Mouse (Mus musculus) liver, embryonic 13.5 days (tissue): ENCODE measurements around the gene Fstl5. TPM values are rescaled to one million over a fixed set of nuclear protein-coding genes. Genes with fewer than 3 reads are reported as not detected.

Experiments
- ATAC-seq: fragments of 200-750 bp; cut with Nextera tagmentation; 2 replicates; pipeline ENCODE4 v1.8.0; 2017; ENCODE audit warnings: low read depth, mild to moderate bottlenecking, moderate number of reproducible peaks, moderate library complexity
- DNase-seq: peaks from one replicate; pipeline ENCODE4 v3.0.0; 2022
- H3K27ac ChIP-seq: fragments of 300-500 bp; sonication (generic); 2 replicates; pipeline ENCODE4 v1.5.1; 2015; ENCODE audit warnings: moderate library complexity, mild to moderate bottlenecking, inconsistent platforms
- H3K27me3 ChIP-seq: fragments of 300-500 bp; sonication (generic); 2 replicates; pipeline ENCODE4 v1.6.1; 2015; ENCODE audit warnings: mild to moderate bottlenecking, inconsistent platforms
- H3K36me3 ChIP-seq: fragments of 300-500 bp; sonication (generic); 2 replicates; pipeline ENCODE4 v1.6.1; 2015; ENCODE audit warnings: mild to moderate bottlenecking, inconsistent platforms
- H3K4me1 ChIP-seq: fragments of 300-500 bp; sonication (generic); replicated peaks from 2 replicates; pipeline ENCODE4 v1.6.1; 2015; ENCODE audit warnings: inconsistent platforms
- H3K4me2 ChIP-seq: fragments of 300-500 bp; sonication (generic); 2 replicates; pipeline ENCODE4 v1.6.1; 2015; ENCODE audit warnings: inconsistent platforms, mild to moderate bottlenecking, moderate library complexity
- H3K4me3 ChIP-seq: fragments of 300-500 bp; sonication (generic); replicated peaks from 2 replicates; pipeline ENCODE4 v1.5.1; 2015; ENCODE audit warnings: mild to moderate bottlenecking, inconsistent platforms
- H3K9ac ChIP-seq: fragments of 300-500 bp; sonication (generic); 2 replicates; pipeline ENCODE4 v1.6.1; 2015; ENCODE audit warnings: mild to moderate bottlenecking, inconsistent platforms
- H3K9me3 ChIP-seq: fragments of 300-500 bp; sonication (generic); replicated peaks from 2 replicates; pipeline ENCODE4 v1.6.1; 2016; ENCODE audit warnings: inconsistent platforms
- WGBS: fragments of 180-500 bp; shearing (Covaris S2); methylation state at CpG from one replicate; pipeline ENCODE4 v1.1.7; 2015; ENCODE audit not compliant: insufficient replicate concordance; 5-methylcytosine and 5-hydroxymethylcytosine counted together
- polyA plus RNA-seq: library from polyadenylated mRNA; unstranded; fragments of >200 nt; fragmentation: Nextera tagmentation; extraction: Ambion mirVana; gene quantifications from 2 replicates; pipeline ENCODE4 v1.2.1, GENCODE M21; 2015

Fstl5 gene
- polyA plus RNA-seq = 0.02 TPM in 1 of 2 replicates, not detected in the other

GRCm38 (mm10) chr3:76074060-76074707 is at the start of gene Fstl5:
TSS of gene Fstl5 (plus strand) at chr3:76074270.
- H3K27me3 ChIP-seq = no peaks in the 10 kb centered on the region
- H3K36me3 ChIP-seq = no peaks in the 10 kb centered on the region
- no peaks in the 10 kb centered on the region for H3K4me1 ChIP-seq
- no peak within 1 kb of the TSS for H3K9ac ChIP-seq
- H3K27ac ChIP-seq = no peak within 1 kb of the TSS
- peak; percentile 39; the same call in 1 of the 2 replicates for ATAC-seq
- peak; percentile 15 for DNase-seq
- H3K4me2 ChIP-seq = peak within 1 kb of the TSS; percentile 44
- WGBS = 1% methylated on average over 28 of the region's 28 CpGs
- no peaks in the 10 kb centered on the region for H3K9me3 ChIP-seq
- H3K4me3 ChIP-seq = peak within 1 kb of the TSS; percentile 16; the same call in 1 of the 2 replicates

- H3K27ac ChIP-seq = no peak overlapping the region
- no peak for ATAC-seq
- no peak overlapping the region for H3K4me3 ChIP-seq
- H3K4me1 ChIP-seq = no peaks in the 10 kb centered on the region
- H3K9ac ChIP-seq = no peak overlapping the region
- no peaks in the 10 kb centered on the region for H3K9me3 ChIP-seq
- no peaks in the 10 kb centered on the region for H3K27me3 ChIP-seq
- H3K4me2 ChIP-seq = no peak overlapping the region
- H3K36me3 ChIP-seq = no peaks in the 10 kb centered on the region
- no peak for DNase-seq
These were observed 48.5 kb upstream of the Fstl5 start for GRCm38 (mm10) chr3:76025523-76025922.

- no peaks in the 10 kb centered on the region for H3K4me1 ChIP-seq
- no peak overlapping the region for H3K9ac ChIP-seq
- ATAC-seq = no peak
- H3K27ac ChIP-seq = no peak overlapping the region
- no peaks in the 10 kb centered on the region for H3K36me3 ChIP-seq
- H3K4me3 ChIP-seq = no peak overlapping the region
- WGBS = 53% methylated on average over 3 of the region's 3 CpGs
- no peaks in the 10 kb centered on the region for H3K27me3 ChIP-seq
- no peaks in the 10 kb centered on the region for H3K9me3 ChIP-seq
- no peak overlapping the region for H3K4me2 ChIP-seq
- no peak for DNase-seq
These were observed 22.9 kb upstream of the Fstl5 start for GRCm38 (mm10) chr3:76051124-76051523.

GRCm38 (mm10) chr3:76061996-76062395 is 12.1 kb upstream of the Fstl5 start:
- Histone ChIP-seq H3K9ac (no peak overlapping the region), H3K4me3 (no peak overlapping the region), H3K36me3 (no peaks in the 10 kb centered on the region), H3K9me3 (no peaks in the 10 kb centered on the region), H3K27ac (no peak overlapping the region), H3K4me2 (no peak overlapping the region), H3K4me1 (no peaks in the 10 kb centered on the region), H3K27me3 (no peaks in the 10 kb centered on the region)
- 52% methylated on average over 1 of the region's 1 CpGs for WGBS
- no peak for ATAC-seq
- no peak for DNase-seq

- no peak for DNase-seq
- H3K27me3 ChIP-seq = no peaks in the 10 kb centered on the region
- H3K4me3 ChIP-seq = no peak overlapping the region
- no peak overlapping the region for H3K4me2 ChIP-seq
- no peak overlapping the region for H3K27ac ChIP-seq
- H3K4me1 ChIP-seq = no peaks in the 10 kb centered on the region
- WGBS = 4% methylated on average over 3 of the region's 3 CpGs
- ATAC-seq = no peak
- H3K36me3 ChIP-seq = no peaks in the 10 kb centered on the region
- no peak overlapping the region for H3K9ac ChIP-seq
- H3K9me3 ChIP-seq = no peaks in the 10 kb centered on the region
These were observed 6.2 kb upstream of the Fstl5 start for GRCm38 (mm10) chr3:76067920-76068319.

- H3K36me3 ChIP-seq = no peaks in the 10 kb centered on the region
- no peaks in the 10 kb centered on the region for H3K9me3 ChIP-seq
- no peak overlapping the region for H3K4me3 ChIP-seq
- H3K4me2 ChIP-seq = no peak overlapping the region
- no peak for DNase-seq
- no peaks in the 10 kb centered on the region for H3K4me1 ChIP-seq
- no peaks in the 10 kb centered on the region for H3K27me3 ChIP-seq
- 78% methylated on average over 7 of the region's 7 CpGs for WGBS
- no peak overlapping the region for H3K27ac ChIP-seq
- no peak overlapping the region for H3K9ac ChIP-seq
- ATAC-seq = no peak
These were observed 1.2 kb upstream of the Fstl5 start for GRCm38 (mm10) chr3:76072826-76073225.

GRCm38 (mm10) chr3:76140445-76140844 is 66.4 kb downstream of the Fstl5 start:
- DNase-seq (no peak), ATAC-seq (no peak)
- Histone ChIP-seq H3K27me3 (no peaks in the 10 kb centered on the region), H3K9ac (no peak overlapping the region), H3K27ac (no peak overlapping the region), H3K4me1 (no peaks in the 10 kb centered on the region), H3K36me3 (no peaks in the 10 kb centered on the region), H3K4me2 (no peak overlapping the region), H3K9me3 (no peaks in the 10 kb centered on the region), H3K4me3 (no peak overlapping the region)
- 71% methylated on average over 1 of the region's 1 CpGs for WGBS

GRCm38 (mm10) chr3:76147846-76148245 is 73.8 kb downstream of the Fstl5 start:
- 69% methylated on average over 11 of the region's 11 CpGs for WGBS
- no peak for DNase-seq
- H3K4me1 ChIP-seq = no peaks in the 10 kb centered on the region
- H3K9ac ChIP-seq = no peak overlapping the region
- no peak overlapping the region for H3K4me2 ChIP-seq
- no peak for ATAC-seq
- H3K9me3 ChIP-seq = 0 out of 2 replicates have a peak, but pooled peaks cover 4% of the 10 kb centered on the region
- H3K36me3 ChIP-seq = no peaks in the 10 kb centered on the region
- no peak overlapping the region for H3K4me3 ChIP-seq
- H3K27ac ChIP-seq = no peak overlapping the region
- H3K27me3 ChIP-seq = no peaks in the 10 kb centered on the region

- Histone ChIP-seq H3K4me1 (no peaks in the 10 kb centered on the region), H3K4me2 (no peak overlapping the region), H3K36me3 (no peaks in the 10 kb centered on the region), H3K9ac (no peak overlapping the region), H3K4me3 (no peak overlapping the region), H3K27ac (no peak overlapping the region), H3K9me3 (no peaks in the 10 kb centered on the region), H3K27me3 (no peaks in the 10 kb centered on the region)
- WGBS = 74% methylated on average over 2 of the region's 2 CpGs
- no peak for ATAC-seq
- no peak for DNase-seq
These were observed 164.8 kb downstream of the Fstl5 start for GRCm38 (mm10) chr3:76238834-76239233.

- DNase-seq = no peak
- ATAC-seq = no peak
- Histone ChIP-seq H3K36me3 (no peaks in the 10 kb centered on the region), H3K9me3 (no peaks in the 10 kb centered on the region), H3K9ac (no peak overlapping the region), H3K4me3 (no peak overlapping the region), H3K4me1 (no peaks in the 10 kb centered on the region), H3K27me3 (no peaks in the 10 kb centered on the region), H3K4me2 (no peak overlapping the region), H3K27ac (no peak overlapping the region)
- WGBS = 63% methylated on average over 1 of the region's 1 CpGs
These were observed 177.3 kb downstream of the Fstl5 start for GRCm38 (mm10) chr3:76251385-76251784.

- H3K9ac ChIP-seq = no peak overlapping the region
- H3K4me3 ChIP-seq = no peak overlapping the region
- 62% methylated on average over 1 of the region's 1 CpGs for WGBS
- DNase-seq = no peak
- ATAC-seq = no peak
- H3K27ac ChIP-seq = no peak overlapping the region
- no peaks in the 10 kb centered on the region for H3K27me3 ChIP-seq
- H3K36me3 ChIP-seq = no peaks in the 10 kb centered on the region
- no peak overlapping the region for H3K4me2 ChIP-seq
- H3K9me3 ChIP-seq = no peaks in the 10 kb centered on the region
- no peaks in the 10 kb centered on the region for H3K4me1 ChIP-seq
These were observed 218.9 kb downstream of the Fstl5 start for GRCm38 (mm10) chr3:76292993-76293392.

GRCm38 (mm10) chr3:76294394-76294793 is 220.3 kb downstream of the Fstl5 start:
- Histone ChIP-seq H3K9me3 (no peaks in the 10 kb centered on the region), H3K4me1 (no peaks in the 10 kb centered on the region), H3K9ac (no peak overlapping the region), H3K27ac (no peak overlapping the region), H3K4me3 (no peak overlapping the region), H3K4me2 (no peak overlapping the region), H3K27me3 (no peaks in the 10 kb centered on the region), H3K36me3 (no peaks in the 10 kb centered on the region)
- ATAC-seq = no peak
- WGBS = 32% methylated on average over 1 of the region's 1 CpGs
- no peak for DNase-seq
